Mouse (Mus musculus) megakaryocyte, embryonic 14.5 days (primary cell): Measurements from ENCODE around the gene Saysd1. TPM values are rescaled to one million over a fixed set of nuclear protein-coding genes. Genes with fewer than 3 reads are reported as not detected.
A peak's percentile ranks its signal among the peaks of the same experiment; 100 is the strongest.

ENCODE experiments used
- H3K27me3 ChIP-seq: replicated peaks from 2 replicates; pipeline ENCODE3; 2012; ENCODE audit warnings: inconsistent platforms
- H3K36me3 ChIP-seq: replicated peaks from 2 replicates; pipeline ENCODE3; 2012; ENCODE audit warnings: low read length, inconsistent platforms, mixed read lengths
- H3K4me1 ChIP-seq: 2 replicates; pipeline ENCODE4 v1.6.1; 2012; ENCODE audit warnings: inconsistent platforms
- H3K4me3 ChIP-seq: replicated peaks from 2 replicates; pipeline ENCODE3; 2012; ENCODE audit warnings: moderate library complexity, mild to moderate bottlenecking, inconsistent platforms
- H3K9me3 ChIP-seq: 2 replicates; pipeline ENCODE4 v1.6.1; 2012; ENCODE audit warnings: inconsistent platforms
- FLI1 ChIP-seq: IDR thresholded peaks from 2 replicates; pipeline ENCODE4 v1.6.1; 2012; ENCODE audit warnings: low read length, inconsistent platforms, mixed read lengths
- GATA1 ChIP-seq: IDR thresholded peaks from 3 replicates; pipeline ENCODE4 v1.6.1; 2012; ENCODE audit warnings: mixed read lengths, low read length, inconsistent platforms, borderline replicate concordance
- polyA plus RNA-seq: library from polyadenylated mRNA; stranded (reverse); fragments of >175 nt; gene quantifications from 2 replicates; pipeline ENCODE4 v1.2.3, GENCODE M21; 2012; ENCODE audit warnings: low replicate concordance; ENCODE audit not compliant: insufficient read depth

Gene Saysd1
- polyA plus RNA-seq, 1 experiment, result 9.9 TPM

GRCm38 (mm10) chr14:20165413-20165812 is 27.1 kb upstream of the Saysd1 start:
- TF ChIP-seq FLI1, result no peak
- TF ChIP-seq GATA1, result no peak
- peaks cover 75% of the 10 kb centered on the region for H3K36me3 ChIP-seq
- no peaks in the 10 kb centered on the region for H3K9me3 ChIP-seq
- H3K4me3 ChIP-seq, result peak overlapping the region; percentile 12
- no peaks in the 10 kb centered on the region for H3K27me3 ChIP-seq
- H3K4me1 ChIP-seq, result peaks cover 100% of the 10 kb centered on the region

GRCm38 (mm10) chr14:20164438-20164837 is 26.1 kb upstream of the Saysd1 start:
- TF ChIP-seq FLI1 (no peak), GATA1 (no peak)
- Histone ChIP-seq H3K9me3 (no peaks in the 10 kb centered on the region), H3K4me3 (no peak overlapping the region), H3K27me3 (no peaks in the 10 kb centered on the region), H3K4me1 (peaks cover 100% of the 10 kb centered on the region), H3K36me3 (peaks cover 72% of the 10 kb centered on the region)

GRCm38 (mm10) chr14:20162686-20163085 is 24.4 kb upstream of the Saysd1 start:
- H3K4me1 ChIP-seq, result peaks cover 100% of the 10 kb centered on the region
- H3K4me3 ChIP-seq, result no peak overlapping the region
- no peaks in the 10 kb centered on the region for H3K27me3 ChIP-seq
- H3K36me3 ChIP-seq, result peaks cover 70% of the 10 kb centered on the region
- no peaks in the 10 kb centered on the region for H3K9me3 ChIP-seq
- no peak for TF ChIP-seq FLI1
- TF ChIP-seq GATA1, result no peak

- peaks cover 65% of the 10 kb centered on the region for H3K36me3 ChIP-seq
- TF ChIP-seq GATA1 (no peak), FLI1 (no peak)
- H3K4me1 ChIP-seq, result peaks cover 100% of the 10 kb centered on the region
- H3K27me3 ChIP-seq, result no peaks in the 10 kb centered on the region
- no peak overlapping the region for H3K4me3 ChIP-seq
- no peaks in the 10 kb centered on the region for H3K9me3 ChIP-seq
Observed at GRCm38 (mm10) chr14:20158727-20159681, 20.7 kb upstream of the Saysd1 start.

- no peak overlapping the region for H3K4me3 ChIP-seq
- TF ChIP-seq FLI1, result no peak
- no peak for TF ChIP-seq GATA1
- H3K9me3 ChIP-seq, result no peaks in the 10 kb centered on the region
- H3K27me3 ChIP-seq, result no peaks in the 10 kb centered on the region
- H3K36me3 ChIP-seq, result peaks cover 59% of the 10 kb centered on the region
- H3K4me1 ChIP-seq, result peaks cover 100% of the 10 kb centered on the region
Observed at GRCm38 (mm10) chr14:20157595-20157994, 19.3 kb upstream of the Saysd1 start.

- Histone ChIP-seq H3K27me3 (no peaks in the 10 kb centered on the region), H3K4me3 (no peak overlapping the region), H3K9me3 (no peaks in the 10 kb centered on the region), H3K4me1 (peaks cover 100% of the 10 kb centered on the region), H3K36me3 (peaks cover 72% of the 10 kb centered on the region)
- no peak for TF ChIP-seq FLI1
- no peak for TF ChIP-seq GATA1
Observed at GRCm38 (mm10) chr14:20155718-20156117, 17.4 kb upstream of the Saysd1 start.

- peak overlapping the region; percentile 59 for H3K4me3 ChIP-seq
- no peaks in the 10 kb centered on the region for H3K9me3 ChIP-seq
- H3K4me1 ChIP-seq, result peaks cover 100% of the 10 kb centered on the region
- TF ChIP-seq GATA1 (no peak), FLI1 (no peak)
- peaks cover 80% of the 10 kb centered on the region for H3K36me3 ChIP-seq
- H3K27me3 ChIP-seq, result no peaks in the 10 kb centered on the region
Observed at GRCm38 (mm10) chr14:20154937-20155336, 16.6 kb upstream of the Saysd1 start.

GRCm38 (mm10) chr14:20154245-20154644 is 15.9 kb upstream of the Saysd1 start:
- Histone ChIP-seq H3K4me1 (peaks cover 100% of the 10 kb centered on the region), H3K9me3 (no peaks in the 10 kb centered on the region), H3K4me3 (peak overlapping the region; percentile 69), H3K27me3 (no peaks in the 10 kb centered on the region), H3K36me3 (peaks cover 81% of the 10 kb centered on the region)
- TF ChIP-seq GATA1 (no peak), FLI1 (no peak)

- Histone ChIP-seq H3K4me1 (peaks cover 85% of the 10 kb centered on the region), H3K36me3 (peaks cover 84% of the 10 kb centered on the region), H3K27me3 (no peaks in the 10 kb centered on the region), H3K4me3 (no peak overlapping the region), H3K9me3 (no peaks in the 10 kb centered on the region)
- no peak for TF ChIP-seq FLI1
- TF ChIP-seq GATA1, result no peak
Observed at GRCm38 (mm10) chr14:20149127-20150080, 11.1 kb upstream of the Saysd1 start.

GRCm38 (mm10) chr14:20148514-20148913 is 10.2 kb upstream of the Saysd1 start:
- Histone ChIP-seq H3K4me3 (no peak overlapping the region), H3K9me3 (no peaks in the 10 kb centered on the region), H3K27me3 (no peaks in the 10 kb centered on the region), H3K36me3 (peaks cover 93% of the 10 kb centered on the region), H3K4me1 (peaks cover 85% of the 10 kb centered on the region)
- TF ChIP-seq FLI1 (no peak), GATA1 (no peak)
